Mouse (Mus musculus) heart, adult 11 months (tissue): ENCODE measurements around the gene Samd13.

Experiments
- DNase-seq: peaks from one replicate; pipeline ENCODE4 v3.0.0; 2022

Gene Samd13

DNA sequence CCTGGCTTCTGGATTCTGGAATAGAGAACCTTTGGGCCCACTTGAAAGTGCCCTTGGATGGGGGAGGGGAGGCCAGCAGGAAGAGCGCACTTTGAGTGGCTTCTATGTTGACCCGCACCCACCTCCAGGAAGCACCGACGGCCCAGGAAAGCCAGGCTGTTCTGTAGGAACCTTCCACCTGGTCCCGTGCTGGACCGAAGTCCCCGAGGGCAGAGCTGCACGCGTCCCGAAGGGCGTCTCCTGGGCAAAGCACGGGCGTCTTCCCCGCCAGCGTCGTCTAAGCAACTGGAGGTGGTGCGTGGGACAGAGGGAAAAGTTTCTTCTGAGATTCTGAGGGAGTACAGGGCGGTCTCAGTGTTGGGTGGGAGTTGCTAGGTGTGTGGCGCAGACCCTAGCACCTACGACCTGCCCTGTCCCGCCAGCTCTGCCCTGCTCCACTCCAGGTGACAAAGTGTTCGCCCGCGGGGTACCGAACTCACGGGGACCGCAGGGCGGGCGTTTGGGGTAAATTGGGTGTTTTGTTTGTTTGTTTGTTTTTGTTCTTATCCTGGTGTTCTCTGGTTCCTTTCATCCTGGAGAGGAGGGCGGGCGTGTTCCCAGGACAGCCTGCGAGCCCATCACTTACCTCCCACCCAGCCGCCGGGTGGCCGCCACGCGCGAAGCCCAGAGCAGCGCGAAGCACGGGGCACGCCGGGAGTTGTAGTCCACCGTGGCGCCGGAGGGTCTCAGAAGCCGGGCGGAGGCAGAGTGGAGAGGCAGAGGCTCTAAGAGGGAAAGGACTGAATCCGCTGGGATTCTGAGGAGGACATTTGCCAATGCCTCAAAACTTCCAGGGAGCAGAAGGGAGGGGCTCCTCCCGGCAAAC, at the start of gene Samd13:
Gene Samd13, minus strand, starts transcription at position 782 of the 865 bp plus-strand sequence.
- peak; percentile 97 for DNase-seq

DNA sequence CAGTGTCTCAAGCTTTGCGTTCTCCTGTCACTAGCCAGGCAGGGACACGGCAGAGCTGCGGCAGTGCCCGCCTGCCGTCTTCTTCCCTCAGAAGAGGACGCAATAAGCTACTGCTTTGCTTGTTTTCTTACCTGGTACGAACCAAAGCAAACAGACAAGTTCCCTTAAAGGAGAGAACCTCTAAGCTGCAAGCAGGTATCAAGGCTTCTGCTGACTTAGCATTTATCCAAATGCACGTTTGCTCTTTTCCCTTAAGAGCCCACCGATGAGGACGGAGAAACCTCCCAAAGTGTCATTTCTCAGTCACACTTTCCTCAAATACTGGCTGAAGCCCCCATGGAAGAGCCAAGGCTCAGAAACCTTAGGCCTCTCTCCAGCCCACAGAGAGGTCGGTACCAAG, 46.1 kb upstream of the Samd13 start:
- no peak for DNase-seq

DNA sequence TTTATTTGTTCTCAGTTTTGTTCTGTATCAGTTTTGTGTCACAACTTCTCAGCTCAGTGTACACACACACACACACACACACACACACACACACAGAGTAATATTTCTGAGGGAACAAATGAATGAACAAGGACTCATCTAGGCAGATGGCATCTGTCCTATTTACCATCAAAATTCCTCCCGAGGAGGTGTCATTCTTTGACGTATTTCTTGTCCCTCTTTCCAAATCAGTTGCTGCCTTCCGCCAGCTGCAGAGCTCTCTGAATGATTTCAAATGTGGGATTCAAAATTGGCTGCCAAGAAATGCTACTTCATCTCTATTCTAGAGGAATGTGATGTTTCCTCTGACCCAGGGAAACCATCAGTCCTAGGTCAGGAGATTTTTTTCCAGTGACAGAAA, 37.6 kb upstream of the Samd13 start:
- no peak for DNase-seq

GRCm38 (mm10) chr3:146719696-146720095, 34.3 kb upstream of the Samd13 start:
- DNase-seq, result no peak

DNA sequence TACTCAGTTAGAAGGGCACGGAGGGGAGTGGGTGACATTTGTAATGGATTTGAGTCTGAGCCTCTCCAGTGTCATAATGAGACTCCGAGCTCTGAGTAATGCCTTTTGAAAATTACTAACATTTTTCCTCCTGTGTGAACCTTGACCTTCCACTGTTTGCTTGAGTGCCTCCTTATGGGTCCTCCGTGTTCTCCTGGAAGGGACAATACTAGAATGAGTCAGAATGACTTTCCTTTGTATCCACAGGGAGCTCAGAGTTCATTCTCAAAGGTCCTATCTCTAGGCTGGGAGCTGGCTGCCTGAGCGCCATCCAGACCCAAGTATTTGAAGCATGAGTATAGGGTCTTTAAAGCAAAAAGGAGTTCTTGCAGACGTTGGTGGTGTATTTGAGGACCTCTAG, 32.9 kb upstream of the Samd13 start:
- peak; percentile 64 for DNase-seq

GRCm38 (mm10) chr3:146712305-146712704, 26.9 kb upstream of the Samd13 start:
- DNase-seq, result no peak

GRCm38 (mm10) chr3:146711559-146711958, 26.2 kb upstream of the Samd13 start:
- no peak for DNase-seq

GRCm38 (mm10) chr3:146711084-146711483, 25.7 kb upstream of the Samd13 start:
- DNase-seq, result no peak

DNA sequence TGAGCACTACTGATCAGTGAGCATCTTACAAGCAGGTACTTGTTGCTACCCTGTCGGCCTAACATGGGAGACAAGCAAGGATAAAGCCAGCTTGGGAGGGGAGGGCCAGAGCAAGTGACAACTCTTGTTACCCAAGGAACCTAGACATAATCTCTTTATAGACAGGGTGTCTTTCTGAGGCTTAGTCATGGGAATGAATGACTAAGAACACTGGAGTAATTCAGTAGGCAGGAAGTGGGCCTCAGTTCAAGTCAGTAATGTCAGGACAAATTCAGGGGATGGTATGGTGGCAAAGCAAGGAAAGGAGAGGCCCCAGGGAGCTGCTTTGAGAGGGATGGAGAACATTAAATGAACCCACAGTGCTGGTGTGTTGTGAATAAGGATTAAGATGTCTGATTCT, 23.7 kb upstream of the Samd13 start:
- DNase-seq, result no peak

DNA sequence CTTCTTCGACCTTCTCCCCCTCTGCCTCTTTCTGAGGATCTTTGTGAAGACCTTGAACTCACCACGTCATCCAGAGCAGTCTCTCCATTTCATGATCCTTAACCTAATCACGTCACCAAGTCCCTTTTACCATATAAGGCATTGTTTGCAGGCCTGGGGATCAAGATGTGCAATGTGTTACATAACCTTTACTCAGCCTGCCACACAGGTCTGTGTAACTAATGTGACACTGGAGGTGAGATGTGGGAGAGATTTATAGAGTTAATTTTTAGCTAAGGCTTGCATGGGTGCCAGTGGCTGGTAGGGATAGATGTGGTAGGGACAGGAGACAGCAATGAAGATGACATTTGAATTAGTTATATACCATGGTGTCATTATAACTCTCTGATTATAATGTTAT, 23.0 kb upstream of the Samd13 start:
- no peak for DNase-seq

DNA sequence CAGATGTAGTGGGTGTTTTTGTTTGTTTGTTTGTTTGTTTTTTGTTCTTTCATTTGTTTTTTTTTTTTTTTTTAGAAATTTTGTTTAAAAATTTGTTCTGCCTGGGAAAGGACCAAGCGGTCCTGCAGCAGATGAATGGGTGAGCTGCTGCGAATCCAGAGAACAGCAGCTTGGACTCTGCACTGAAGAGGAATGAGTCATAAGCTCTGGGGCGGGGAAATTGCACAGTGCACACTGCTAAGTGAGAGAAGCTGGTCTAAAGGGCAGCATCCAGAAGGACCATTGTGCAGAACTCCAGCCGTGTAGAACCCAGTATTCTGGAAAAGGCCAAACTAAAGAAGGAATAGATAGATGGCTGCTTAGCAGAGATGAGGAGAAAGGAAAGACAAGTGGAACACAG, 18.7 kb upstream of the Samd13 start:
- DNase-seq, result no peak

DNA sequence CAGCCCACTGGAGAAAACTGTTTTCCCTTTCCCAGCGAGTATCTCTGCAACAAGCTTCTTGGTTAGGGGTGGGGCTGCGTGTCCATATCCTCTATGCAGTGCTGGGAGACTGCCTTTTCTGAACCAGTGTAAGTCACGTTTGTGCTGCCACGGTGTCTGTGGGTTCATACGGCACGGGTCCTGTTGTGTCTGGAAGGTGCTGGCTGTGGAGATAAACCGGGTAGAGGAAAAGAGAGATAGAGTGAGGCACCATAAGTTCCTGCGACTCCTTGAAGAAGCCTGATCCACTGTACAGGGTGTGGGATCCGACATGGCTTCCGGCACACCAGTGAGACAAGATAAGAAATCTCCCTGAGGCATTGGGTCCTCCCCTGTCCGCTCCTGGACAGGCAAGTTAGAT, 14.7 kb upstream of the Samd13 start:
- DNase-seq, result peak; percentile 89

- DNase-seq, result no peak
These were observed 13.6 kb upstream of the Samd13 start for GRCm38 (mm10) chr3:146698982-146699381.

- peak; percentile 48 for DNase-seq
These were observed 7.2 kb upstream of the Samd13 start for GRCm38 (mm10) chr3:146692547-146692946.

DNA sequence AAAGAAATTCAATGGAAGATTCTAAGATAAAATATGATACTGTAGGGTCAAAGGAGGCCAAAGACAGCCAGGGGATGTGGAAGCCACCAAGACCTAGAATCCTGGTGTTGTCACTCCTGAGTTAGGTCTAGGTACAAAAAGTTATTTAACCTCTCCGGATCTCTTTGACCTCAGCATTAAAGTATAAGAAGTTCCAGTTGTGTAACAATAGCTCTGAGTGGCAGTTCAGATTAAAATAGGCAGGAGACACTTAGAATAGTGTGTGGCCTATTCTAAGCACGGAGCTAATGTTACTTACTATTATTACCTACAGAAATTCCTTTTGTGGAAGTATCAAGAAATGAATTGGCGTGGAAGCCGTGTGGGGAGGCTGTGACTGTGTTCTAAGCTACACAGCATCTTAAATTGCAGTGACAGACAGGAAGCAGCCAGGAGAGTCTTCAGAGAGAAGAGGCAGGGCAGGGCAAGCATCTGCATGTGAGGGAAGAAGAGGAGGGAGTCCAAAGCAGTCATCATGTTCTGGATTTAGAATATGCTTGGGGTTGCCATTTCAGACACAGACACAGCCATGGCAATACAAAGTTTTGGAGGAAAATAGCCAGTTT, 1.8 kb upstream of the Samd13 start:
- peak; percentile 85 for DNase-seq

DNA sequence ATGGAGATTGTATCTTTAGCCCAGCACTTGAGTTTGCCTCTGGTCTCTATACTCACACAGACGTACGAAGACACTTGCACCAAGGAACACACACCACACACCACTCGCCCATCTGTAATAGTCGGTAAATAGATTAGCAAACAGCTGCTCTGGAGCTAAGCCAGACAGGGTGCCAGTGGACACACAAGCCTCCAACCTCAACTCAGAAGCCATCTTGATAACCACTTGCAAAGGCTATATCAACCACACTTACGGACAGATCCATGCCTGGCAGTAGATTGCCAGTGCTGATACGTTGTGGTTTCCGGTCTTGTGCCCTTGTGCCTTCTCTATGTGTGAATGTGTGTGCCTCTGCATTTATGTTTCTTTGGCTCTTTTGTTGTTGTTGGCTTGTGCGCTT, 1.0 kb upstream of the Samd13 start:
- DNase-seq, result peak; percentile 89

GRCm38 (mm10) chr3:146683095-146683494, 2.3 kb downstream of the Samd13 start:
- no peak for DNase-seq

DNA sequence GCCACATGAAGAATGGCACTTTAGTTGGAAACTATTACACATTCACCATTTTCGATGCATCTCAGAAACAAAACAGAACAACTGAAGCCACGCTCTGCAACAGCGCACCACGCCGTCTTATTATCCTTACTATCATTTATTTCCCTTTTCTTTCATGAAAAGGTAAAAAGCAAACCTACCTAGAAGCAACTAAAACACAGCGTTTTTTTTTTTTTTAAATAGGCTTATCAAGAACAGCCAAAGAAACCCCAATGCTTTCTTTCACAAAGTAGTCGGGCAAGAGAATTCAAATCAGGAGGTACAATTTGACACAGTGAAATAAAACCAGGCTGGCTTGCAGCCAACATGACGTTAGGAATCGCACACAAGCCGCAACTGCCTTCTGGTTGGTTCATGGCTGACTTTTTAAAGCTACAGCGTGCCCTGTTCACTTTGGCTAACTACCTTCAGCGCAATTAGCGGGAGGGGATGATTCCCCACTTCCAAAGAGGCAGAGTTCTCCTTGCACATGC, 3.2 kb downstream of the Samd13 start:
- DNase-seq, result peak; percentile 92

- DNase-seq, result peak; percentile 64
These were observed 3.7 kb downstream of the Samd13 start for GRCm38 (mm10) chr3:146681696-146682095.

DNA sequence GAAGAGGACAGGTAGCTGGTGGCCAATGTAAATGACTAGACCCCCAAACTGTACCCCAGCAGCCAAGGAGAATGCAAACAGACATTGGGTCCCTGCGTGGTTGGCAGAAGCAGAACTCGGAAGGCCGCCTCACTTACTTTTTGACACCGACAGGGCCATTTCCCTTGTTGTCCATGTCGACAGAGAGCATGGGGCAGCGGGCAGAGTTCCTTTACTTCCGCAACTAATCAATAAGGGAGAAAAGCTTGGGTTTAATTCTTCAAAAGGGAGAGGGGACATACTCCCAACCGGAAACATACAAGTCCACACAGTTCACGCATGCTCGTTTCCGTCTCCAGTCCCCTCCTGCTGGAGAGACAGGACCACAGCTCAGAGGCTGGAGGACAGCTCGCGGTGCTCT, 4.8 kb downstream of the Samd13 start:
- peak; percentile 80 for DNase-seq

DNA sequence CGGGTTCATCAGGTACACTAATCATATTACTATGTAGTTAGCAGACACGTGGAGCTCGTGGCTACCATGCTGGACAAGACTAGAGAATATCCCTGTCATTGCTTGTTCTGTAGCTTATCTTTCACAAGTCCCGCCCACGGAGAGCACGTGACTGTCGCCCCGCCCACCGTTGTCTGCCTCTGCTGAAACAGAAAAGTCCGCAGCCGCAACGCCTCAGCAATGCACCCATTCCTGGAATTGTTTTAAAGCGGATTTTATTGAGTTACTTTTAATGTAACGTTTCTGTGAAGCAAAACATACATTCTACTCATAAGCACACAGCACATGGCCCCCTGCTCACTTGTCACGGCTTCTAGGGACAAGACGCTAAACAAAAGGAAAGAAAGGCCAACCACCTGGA, 5.7 kb downstream of the Samd13 start:
- DNase-seq, result peak; percentile 70

GRCm38 (mm10) chr3:146676193-146676592, 9.2 kb downstream of the Samd13 start:
- DNase-seq, result peak; percentile 65

DNA sequence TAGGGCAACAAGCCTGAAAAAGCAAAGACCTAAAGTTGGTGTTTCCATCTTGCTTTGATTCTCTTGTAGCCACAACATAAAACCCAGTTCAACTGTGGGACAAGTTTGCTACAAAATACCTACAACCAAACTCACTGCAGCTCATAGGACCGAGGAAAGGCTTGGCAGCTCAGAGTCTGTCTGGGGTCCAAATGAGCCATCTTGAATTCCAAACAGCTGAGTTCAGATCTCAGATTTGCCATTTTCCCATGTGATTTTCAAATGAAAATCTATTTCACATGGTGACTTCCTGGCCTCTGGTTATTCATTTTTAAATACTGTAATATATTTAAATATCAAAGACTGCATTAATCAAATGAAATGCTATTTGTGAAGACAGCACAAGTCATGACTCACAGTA, 10.3 kb downstream of the Samd13 start:
- peak; percentile 28 for DNase-seq

DNA sequence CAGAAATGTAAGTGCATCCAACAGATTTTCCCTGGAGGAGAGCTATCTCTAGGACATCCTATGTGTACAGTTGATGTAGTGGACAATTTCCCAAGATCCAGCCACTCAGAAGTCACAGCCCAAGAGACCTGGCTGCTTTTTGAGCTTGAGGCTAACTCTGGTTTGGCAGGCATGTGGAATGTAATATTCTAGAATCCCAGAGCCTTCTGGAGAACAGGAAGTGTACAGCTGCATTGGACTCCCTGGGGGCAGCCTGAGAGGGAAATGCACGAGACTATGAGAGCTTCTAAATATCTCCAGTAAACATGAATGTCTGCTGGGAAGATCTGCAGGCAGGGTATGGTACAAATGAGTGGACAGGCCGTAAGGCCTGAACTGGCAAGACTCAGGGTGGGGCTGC, 14.3 kb downstream of the Samd13 start:
- peak; percentile 96 for DNase-seq
